Mouse (Mus musculus) layer of hippocampus, adult 11-12 months (tissue): Measurements from ENCODE around the gene Ica1l.
"Not testable (repeated sequence)": the region's sequence is repeated elsewhere in the genome, so short reads cannot be mapped to it uniquely, and the experiment has no call there.

Experiments
- DNase-seq: peaks from one replicate; pipeline ENCODE4 v3.0.0; 2022; ENCODE audit warnings: low spot score

The Ica1l gene

GRCm38 (mm10) chr1:60042796-60043469, at the start of gene Ica1l:
TSS of gene Ica1l (minus strand) at chr1:60043184.
- DNase-seq: peak; percentile 23

- no peak for DNase-seq
Observed at GRCm38 (mm10) chr1:60076411-60076810, 33.4 kb upstream of the Ica1l start.

GRCm38 (mm10) chr1:60075590-60075989, 32.6 kb upstream of the Ica1l start:
- no peak for DNase-seq

- DNase-seq: no peak
Observed at GRCm38 (mm10) chr1:60074935-60075334, 32.0 kb upstream of the Ica1l start.

- not testable (repeated sequence) for DNase-seq
Observed at GRCm38 (mm10) chr1:60070725-60071124, 27.7 kb upstream of the Ica1l start.

GRCm38 (mm10) chr1:60056310-60056709, 13.3 kb upstream of the Ica1l start:
- DNase-seq: no peak

GRCm38 (mm10) chr1:60054659-60055058, 11.7 kb upstream of the Ica1l start:
- no peak for DNase-seq

- DNase-seq: not testable (repeated sequence)
Observed at GRCm38 (mm10) chr1:60047481-60047880, 4.5 kb upstream of the Ica1l start.

- DNase-seq: no peak
Observed at GRCm38 (mm10) chr1:60044595-60044994, 1.6 kb upstream of the Ica1l start.

GRCm38 (mm10) chr1:60042398-60042795, 587 bp downstream of the Ica1l start:
- peak; percentile 6 for DNase-seq

GRCm38 (mm10) chr1:60035044-60035443, 7.9 kb downstream of the Ica1l start:
- DNase-seq: peak; percentile 48

- DNase-seq: no peak
Observed at GRCm38 (mm10) chr1:60017031-60017469, 25.9 kb downstream of the Ica1l start.

- no peak for DNase-seq
Observed at GRCm38 (mm10) chr1:60016136-60016611, 26.8 kb downstream of the Ica1l start.

GRCm38 (mm10) chr1:60015511-60015910, 27.5 kb downstream of the Ica1l start:
- DNase-seq: no peak

GRCm38 (mm10) chr1:60013779-60014178, 29.2 kb downstream of the Ica1l start:
- no peak for DNase-seq

- DNase-seq: no peak
Observed at GRCm38 (mm10) chr1:60008743-60009142, 34.2 kb downstream of the Ica1l start.

- DNase-seq: no peak
Observed at GRCm38 (mm10) chr1:60007337-60007736, 35.6 kb downstream of the Ica1l start.

- DNase-seq: no peak
Observed at GRCm38 (mm10) chr1:60000319-60000718, 42.7 kb downstream of the Ica1l start.

- DNase-seq: no peak
Observed at GRCm38 (mm10) chr1:59997352-59997751, 45.6 kb downstream of the Ica1l start.

- no peak for DNase-seq
Observed at GRCm38 (mm10) chr1:59995646-59996045, 47.3 kb downstream of the Ica1l start.

- DNase-seq: peak; percentile 24
Observed at GRCm38 (mm10) chr1:59987399-59988040, 55.5 kb downstream of the Ica1l start.

- no peak for DNase-seq
Observed at GRCm38 (mm10) chr1:59986626-59987025, 56.4 kb downstream of the Ica1l start.

- peak; percentile 23 for DNase-seq
Observed at GRCm38 (mm10) chr1:59967291-59967690, 75.7 kb downstream of the Ica1l start.
